Mouse (Mus musculus): Measurements from ENCODE around the gene Gm37240. TPM values are rescaled to one million over a fixed set of nuclear protein-coding genes. Genes with fewer than 3 reads are reported as not detected.

Gene Gm37240
- polyA plus RNA-seq, 1 experiment from 2014 or later: 7.2 TPM

DNA sequence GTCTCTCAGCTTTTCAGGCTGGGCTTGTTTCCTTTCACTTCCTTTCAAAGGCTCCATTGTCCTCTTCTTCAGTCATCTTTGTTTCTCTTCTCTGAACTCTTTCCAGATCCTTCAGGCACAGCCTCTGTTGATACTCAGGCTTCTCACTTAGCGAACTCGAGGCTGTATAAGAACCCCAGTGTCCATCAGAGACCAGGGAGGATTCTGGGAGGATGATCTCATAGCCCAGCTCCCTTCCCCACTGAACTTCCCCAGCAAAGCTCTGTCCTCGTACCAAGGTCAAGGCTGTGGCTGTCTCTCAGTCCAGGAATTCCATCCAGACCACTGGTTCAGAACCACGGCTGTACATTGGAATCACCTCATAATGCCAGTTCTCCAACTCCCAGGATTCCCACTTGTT lies 1239.7 kb downstream of the Gm37240 start:
- Histone ChIP-seq H3K36me3 (no peaks in the 10 kb centered on the region), H3K9ac (no peak overlapping the region), H3K27me3 (replicated peaks) (no peaks in the 10 kb centered on the region), H3K4me2 (0 out of 2 replicates have a peak overlapping the region, but pooled peaks have one; percentile 16), H3K4me1 (peaks cover 13% of the 10 kb centered on the region), H3K27ac (replicated peaks) (peak overlapping the region; percentile 48), H3K9me3 (no peaks in the 10 kb centered on the region), H3K4me3 (no peak overlapping the region)
- ATAC-seq (ENCODE audit: extremely low read depth, insufficient number of reproducible peaks, low FRiP score, low TSS enrichment): 0 out of 2 replicates have a peak, but pooled peaks have one; percentile 38
- 27% methylated on average over 4 of the region's 4 CpGs for WGBS

DNA sequence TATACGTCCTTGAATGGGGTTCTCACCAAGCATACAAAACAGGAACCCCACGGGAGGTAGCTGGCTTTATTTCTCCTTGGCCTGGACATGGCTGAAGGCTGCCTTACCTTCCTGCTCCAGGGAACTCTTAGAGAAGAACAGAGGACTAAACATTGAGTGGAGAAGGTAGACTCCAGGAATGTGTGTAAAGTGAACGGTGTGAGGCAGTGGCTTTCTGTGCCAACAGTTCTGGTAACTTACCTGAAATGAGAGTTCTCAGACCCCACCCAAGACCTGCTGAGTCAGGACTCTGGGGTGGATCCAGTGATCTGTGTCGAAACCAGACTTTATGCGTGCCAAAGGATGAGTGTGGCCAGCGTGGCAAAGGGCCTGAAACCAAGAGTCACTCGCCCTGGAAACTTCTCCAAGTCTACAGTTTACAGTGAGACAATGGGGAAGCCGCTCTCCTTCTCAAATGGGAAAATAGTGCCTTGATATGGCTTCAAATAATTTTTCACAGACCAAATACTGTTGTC lies 1240.9 kb downstream of the Gm37240 start:
- H3K4me2 ChIP-seq: no peak overlapping the region
- H3K9me3 ChIP-seq: no peaks in the 10 kb centered on the region
- WGBS: 80% methylated on average over 8 of the region's 8 CpGs
- no peaks in the 10 kb centered on the region for H3K36me3 ChIP-seq
- peaks cover 7% of the 10 kb centered on the region for H3K4me1 ChIP-seq
- H3K27me3 ChIP-seq (replicated peaks): no peaks in the 10 kb centered on the region
- no peak overlapping the region for H3K27ac ChIP-seq (replicated peaks)
- no peak overlapping the region for H3K9ac ChIP-seq
- ATAC-seq (ENCODE audit: extremely low read depth, insufficient number of reproducible peaks, low FRiP score, low TSS enrichment): no peak
- H3K4me3 ChIP-seq: no peak overlapping the region

DNA sequence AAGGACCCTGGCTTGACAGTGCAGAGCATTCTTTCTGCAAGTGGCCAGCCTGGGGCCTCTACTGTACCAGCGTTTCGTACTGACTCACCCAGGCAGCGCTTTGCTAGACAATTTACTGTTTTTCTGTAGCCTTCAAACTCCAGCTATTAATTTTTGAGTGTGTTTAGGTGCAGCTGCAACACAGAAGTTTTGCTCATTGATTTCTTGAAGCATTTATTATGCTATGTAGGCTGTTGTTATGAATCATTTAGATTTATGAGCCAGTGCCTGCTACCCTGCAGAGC lies 1241.4 kb downstream of the Gm37240 start:
- no peak overlapping the region for H3K4me3 ChIP-seq
- H3K4me2 ChIP-seq: no peak overlapping the region
- H3K27ac ChIP-seq (replicated peaks): no peak overlapping the region
- H3K9me3 ChIP-seq: no peaks in the 10 kb centered on the region
- H3K27me3 ChIP-seq (replicated peaks): no peaks in the 10 kb centered on the region
- H3K4me1 ChIP-seq: peaks cover 7% of the 10 kb centered on the region
- no peak overlapping the region for H3K9ac ChIP-seq
- no peak for ATAC-seq (ENCODE audit: extremely low read depth, insufficient number of reproducible peaks, low FRiP score, low TSS enrichment)
- no peaks in the 10 kb centered on the region for H3K36me3 ChIP-seq
- 89% methylated on average over 3 of the region's 3 CpGs for WGBS

DNA sequence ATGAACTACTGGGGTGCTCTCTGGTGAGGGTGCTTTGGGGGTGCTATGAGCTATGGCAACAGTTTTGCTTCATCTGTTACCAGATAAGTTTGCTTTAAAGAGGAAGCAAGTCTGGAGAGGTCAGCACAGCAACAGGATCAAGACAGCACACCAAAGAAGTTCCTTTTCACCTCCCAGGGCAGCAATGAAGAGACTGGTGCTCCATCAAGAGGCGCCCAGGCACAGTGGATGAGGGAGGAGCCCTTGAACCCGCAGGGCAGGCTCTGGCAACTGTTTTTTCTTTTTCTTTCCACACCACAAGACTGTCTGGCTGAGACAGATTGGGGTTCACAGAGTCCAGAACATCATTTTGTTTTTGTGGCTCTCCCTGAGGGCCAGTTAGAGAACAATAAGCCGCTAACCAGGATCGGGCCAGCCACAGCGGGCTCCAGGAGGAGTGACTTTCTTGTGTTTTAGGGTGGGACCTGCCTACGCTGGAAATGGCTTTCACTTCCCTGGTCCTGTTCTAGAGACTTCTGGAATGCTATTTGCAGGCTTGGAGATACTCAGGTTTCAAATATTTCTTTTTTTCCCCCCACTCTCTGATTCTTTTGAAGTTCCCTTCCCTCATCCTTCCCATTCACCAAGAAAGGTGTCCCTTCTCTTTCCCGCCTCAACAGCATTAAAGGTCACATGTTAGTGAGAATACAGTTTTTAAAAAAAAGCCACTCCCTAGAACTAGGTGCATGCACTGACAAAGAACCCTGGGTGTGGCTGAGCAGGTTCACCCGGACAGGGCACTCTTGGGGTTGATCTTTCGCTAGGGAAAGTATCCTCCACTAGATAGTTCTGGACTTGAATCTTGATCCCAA lies 1241.9 kb downstream of the Gm37240 start:
- no peak overlapping the region for H3K9ac ChIP-seq
- no peak overlapping the region for H3K4me3 ChIP-seq
- H3K36me3 ChIP-seq: no peaks in the 10 kb centered on the region
- no peaks in the 10 kb centered on the region for H3K27me3 ChIP-seq (replicated peaks)
- no peak for ATAC-seq (ENCODE audit: extremely low read depth, insufficient number of reproducible peaks, low FRiP score, low TSS enrichment)
- no peak overlapping the region for H3K27ac ChIP-seq (replicated peaks)
- H3K4me1 ChIP-seq: peaks cover 12% of the 10 kb centered on the region
- no peaks in the 10 kb centered on the region for H3K9me3 ChIP-seq
- no peak overlapping the region for H3K4me2 ChIP-seq
- whole genome bisulfite sequencing: 73% methylated on average over 9 of the region's 9 CpGs

DNA sequence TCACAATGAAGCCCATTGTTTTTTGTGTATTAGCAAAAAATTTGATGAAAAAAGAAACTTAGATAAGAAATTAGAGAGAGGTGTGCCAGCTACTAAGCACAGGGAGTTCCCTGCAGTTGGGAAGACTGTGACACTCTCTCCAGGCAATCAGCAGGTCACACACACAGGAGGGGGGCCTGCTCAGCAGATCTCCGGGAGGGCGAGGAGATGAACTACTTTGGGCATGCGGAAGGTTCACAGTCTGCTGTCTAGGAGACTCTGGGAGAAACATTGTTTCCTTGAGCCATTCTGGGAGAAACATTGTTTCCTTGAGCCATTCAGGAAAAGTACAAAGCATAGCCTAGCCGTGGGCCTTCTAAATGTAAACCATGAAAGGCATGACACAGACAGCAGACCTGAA lies 1244.4 kb downstream of the Gm37240 start:
- no peak overlapping the region for H3K9ac ChIP-seq
- H3K4me3 ChIP-seq: no peak overlapping the region
- H3K27ac ChIP-seq (replicated peaks): no peak overlapping the region
- ATAC-seq (ENCODE audit: extremely low read depth, insufficient number of reproducible peaks, low FRiP score, low TSS enrichment): no peak
- no peaks in the 10 kb centered on the region for H3K36me3 ChIP-seq
- no peaks in the 10 kb centered on the region for H3K27me3 ChIP-seq (replicated peaks)
- H3K4me2 ChIP-seq: no peak overlapping the region
- H3K9me3 ChIP-seq: no peaks in the 10 kb centered on the region
- WGBS: 52% methylated on average over 4 of the region's 4 CpGs
- peaks cover 33% of the 10 kb centered on the region for H3K4me1 ChIP-seq

DNA sequence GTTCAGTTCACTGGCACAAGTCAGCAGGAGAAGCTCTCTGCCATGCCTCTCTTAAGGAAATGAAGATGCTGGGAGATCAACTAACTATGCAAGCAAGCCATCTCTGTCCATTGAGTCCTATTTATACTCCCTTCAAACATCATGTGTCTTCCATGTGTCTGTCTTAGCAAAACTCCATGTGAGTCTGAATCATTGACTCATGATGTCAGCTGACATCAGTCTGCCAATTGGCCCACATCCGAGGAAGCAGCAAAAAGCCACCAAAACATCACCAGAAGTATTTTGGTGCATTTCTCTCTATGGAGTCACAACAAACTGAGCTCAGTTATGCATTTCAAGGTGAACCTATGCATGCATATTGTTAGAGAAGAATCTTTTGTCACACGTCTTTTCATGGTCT lies 1245.9 kb downstream of the Gm37240 start:
- WGBS: 72% methylated on average over 2 of the region's 2 CpGs
- Histone ChIP-seq H3K4me2 (no peak overlapping the region), H3K27me3 (replicated peaks) (no peaks in the 10 kb centered on the region), H3K27ac (replicated peaks) (no peak overlapping the region), H3K4me3 (no peak overlapping the region), H3K9me3 (no peaks in the 10 kb centered on the region), H3K9ac (no peak overlapping the region), H3K36me3 (no peaks in the 10 kb centered on the region), H3K4me1 (peaks cover 38% of the 10 kb centered on the region)
- ATAC-seq (ENCODE audit: extremely low read depth, insufficient number of reproducible peaks, low FRiP score, low TSS enrichment): no peak

DNA sequence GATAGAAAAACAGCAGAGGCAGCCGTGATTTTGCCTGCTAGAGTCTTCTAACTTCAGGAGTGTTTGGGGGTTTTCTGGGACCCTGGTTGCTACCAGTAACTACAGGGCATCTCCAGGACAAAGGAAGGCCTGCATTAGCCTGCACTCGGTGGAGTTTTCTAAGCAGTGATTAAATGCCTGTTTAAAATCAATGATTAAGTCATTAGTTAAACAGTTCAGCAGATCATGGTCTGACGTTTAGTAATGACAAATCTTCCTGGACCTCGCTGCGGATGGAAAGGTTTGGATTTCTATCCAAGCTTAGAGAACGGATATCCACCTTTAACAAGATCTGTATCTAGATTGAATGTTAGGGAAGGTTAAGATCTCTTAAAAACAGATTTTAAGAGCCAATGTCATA lies 1246.8 kb downstream of the Gm37240 start:
- no peaks in the 10 kb centered on the region for H3K9me3 ChIP-seq
- H3K4me2 ChIP-seq: no peak overlapping the region
- no peak for ATAC-seq (ENCODE audit: extremely low read depth, insufficient number of reproducible peaks, low FRiP score, low TSS enrichment)
- H3K4me3 ChIP-seq: no peak overlapping the region
- no peak overlapping the region for H3K27ac ChIP-seq (replicated peaks)
- no peak overlapping the region for H3K9ac ChIP-seq
- no peaks in the 10 kb centered on the region for H3K36me3 ChIP-seq
- WGBS: 62% methylated on average over 6 of the region's 6 CpGs
- peaks cover 38% of the 10 kb centered on the region for H3K4me1 ChIP-seq
- no peaks in the 10 kb centered on the region for H3K27me3 ChIP-seq (replicated peaks)

DNA sequence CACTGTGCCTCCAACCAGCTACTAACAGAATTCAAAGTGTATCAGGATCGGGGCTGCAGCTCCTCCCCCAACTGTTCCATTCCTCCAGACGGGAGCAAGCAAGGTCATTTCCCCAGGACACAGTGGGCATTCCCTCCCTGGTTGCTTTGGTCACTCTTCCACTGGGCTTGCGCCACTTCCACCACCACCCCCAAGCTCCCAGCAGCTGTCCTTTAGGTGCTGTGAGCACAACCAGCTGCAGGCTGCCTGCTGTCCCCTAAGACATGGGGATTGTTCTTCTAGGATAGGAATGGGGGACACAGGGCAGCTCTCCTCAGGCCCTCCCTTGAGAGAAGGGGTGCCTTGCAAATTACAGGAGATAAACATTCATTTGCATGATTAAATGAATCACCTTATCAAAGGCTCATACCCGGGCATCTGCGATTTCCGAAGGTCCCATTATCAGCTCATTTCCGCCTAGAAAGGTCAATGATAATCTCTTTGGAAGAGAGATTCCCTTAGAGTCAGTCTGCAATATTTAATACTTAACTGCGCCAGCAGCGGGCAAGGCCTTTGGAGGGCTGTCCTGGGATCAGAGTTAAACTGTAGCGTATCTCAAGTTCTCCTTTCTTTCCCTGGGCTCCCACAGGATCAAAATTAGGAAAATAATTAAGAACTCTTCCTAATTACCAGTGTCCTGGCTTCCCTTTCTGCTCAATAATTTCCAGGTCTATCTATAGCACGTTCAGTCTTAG lies 1247.4 kb downstream of the Gm37240 start:
- H3K4me2 ChIP-seq: no peak overlapping the region
- ATAC-seq (ENCODE audit: extremely low read depth, insufficient number of reproducible peaks, low FRiP score, low TSS enrichment): no peak
- H3K4me1 ChIP-seq: peaks cover 38% of the 10 kb centered on the region
- H3K4me3 ChIP-seq: no peak overlapping the region
- H3K27me3 ChIP-seq (replicated peaks): no peaks in the 10 kb centered on the region
- no peaks in the 10 kb centered on the region for H3K9me3 ChIP-seq
- no peak overlapping the region for H3K27ac ChIP-seq (replicated peaks)
- WGBS: 29% methylated on average over 11 of the region's 11 CpGs
- H3K36me3 ChIP-seq: no peaks in the 10 kb centered on the region
- H3K9ac ChIP-seq: no peak overlapping the region

DNA sequence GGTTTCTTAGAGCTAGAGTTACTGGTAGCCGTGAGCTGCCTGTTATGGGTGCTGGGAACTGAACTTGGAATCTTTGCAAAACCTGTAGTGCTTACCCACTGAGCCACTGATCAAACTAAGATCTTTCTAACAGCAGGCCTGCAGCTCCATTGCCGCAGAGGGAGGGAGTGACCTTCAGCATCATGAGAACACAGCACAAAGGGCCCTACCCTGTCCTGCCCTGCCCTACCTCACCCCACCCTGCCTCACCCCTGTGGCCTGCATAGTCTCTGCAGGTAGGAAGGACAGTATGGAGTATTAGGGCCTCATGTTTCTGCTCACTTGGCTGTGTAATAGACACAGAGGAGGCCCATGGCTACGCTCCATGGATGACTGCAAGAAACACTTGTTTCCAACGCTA lies 1248.5 kb downstream of the Gm37240 start:
- H3K9me3 ChIP-seq: no peaks in the 10 kb centered on the region
- no peaks in the 10 kb centered on the region for H3K36me3 ChIP-seq
- H3K4me1 ChIP-seq: peaks cover 38% of the 10 kb centered on the region
- no peaks in the 10 kb centered on the region for H3K27me3 ChIP-seq (replicated peaks)
- H3K9ac ChIP-seq: no peak overlapping the region
- no peak for ATAC-seq (ENCODE audit: extremely low read depth, insufficient number of reproducible peaks, low FRiP score, low TSS enrichment)
- 69% methylated on average over 4 of the region's 4 CpGs for WGBS
- H3K27ac ChIP-seq (replicated peaks): no peak overlapping the region
- no peak overlapping the region for H3K4me3 ChIP-seq
- H3K4me2 ChIP-seq: no peak overlapping the region

DNA sequence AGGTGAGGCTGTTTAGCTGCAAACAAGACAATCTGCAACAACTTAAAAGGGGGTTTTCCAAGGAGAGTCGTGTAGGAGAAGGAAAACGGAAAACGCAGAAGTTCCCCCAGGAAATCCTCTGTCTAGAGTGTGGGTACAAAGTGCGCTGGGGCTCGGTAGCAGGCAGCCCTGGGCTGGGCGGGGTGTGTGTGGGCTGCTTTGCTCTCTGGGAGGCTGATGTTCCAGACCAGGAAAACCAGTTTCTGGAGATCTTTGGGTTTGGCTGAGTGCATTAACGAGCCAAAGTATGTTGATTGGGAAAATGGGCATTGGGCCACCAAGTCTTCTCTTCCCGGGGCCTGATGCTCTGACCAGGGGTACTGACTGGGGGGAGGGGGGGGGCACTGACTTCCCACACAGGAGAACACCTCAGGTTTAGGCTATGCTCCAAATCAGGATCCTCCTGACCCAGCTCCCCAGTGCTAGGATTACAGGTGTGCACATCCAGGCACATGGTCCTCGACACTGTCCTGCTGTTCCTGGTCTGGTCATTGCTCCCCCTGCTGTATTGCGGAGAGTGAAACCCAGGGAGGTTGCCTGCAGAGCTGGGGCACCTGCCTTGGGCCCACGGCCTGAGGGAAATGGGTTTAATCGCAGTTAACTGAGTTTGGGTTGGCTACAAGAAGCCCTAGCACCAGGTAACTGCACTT lies 1249.3 kb downstream of the Gm37240 start:
- H3K4me2 ChIP-seq: no peak overlapping the region
- 52% methylated on average over 12 of the region's 12 CpGs for WGBS
- H3K27me3 ChIP-seq (replicated peaks): no peaks in the 10 kb centered on the region
- H3K9ac ChIP-seq: 0 out of 2 replicates have a peak overlapping the region, but pooled peaks have one; percentile 1
- no peaks in the 10 kb centered on the region for H3K9me3 ChIP-seq
- no peak for ATAC-seq (ENCODE audit: extremely low read depth, insufficient number of reproducible peaks, low FRiP score, low TSS enrichment)
- peaks cover 38% of the 10 kb centered on the region for H3K4me1 ChIP-seq
- H3K36me3 ChIP-seq: no peaks in the 10 kb centered on the region
- no peak overlapping the region for H3K4me3 ChIP-seq
- H3K27ac ChIP-seq (replicated peaks): no peak overlapping the region

DNA sequence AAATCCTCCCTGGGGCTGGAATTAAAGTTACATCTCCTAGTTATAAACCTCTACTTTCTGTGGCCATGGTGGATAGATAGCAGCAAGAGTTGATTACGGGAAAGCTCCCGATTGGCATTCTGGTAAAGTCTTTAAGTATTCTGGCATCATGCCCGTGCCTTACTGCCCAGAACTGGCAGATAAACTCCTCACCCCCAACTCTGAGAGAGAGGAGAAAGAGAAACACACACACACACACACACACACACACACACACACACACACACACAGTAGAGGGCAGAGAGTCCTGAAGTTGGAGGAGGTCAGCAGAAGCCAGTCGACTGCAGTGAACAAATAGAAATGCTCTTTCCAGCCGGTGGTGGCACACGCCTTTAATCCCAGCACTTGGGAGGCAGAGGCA lies 1250.2 kb downstream of the Gm37240 start:
- Histone ChIP-seq H3K4me1 (peaks cover 38% of the 10 kb centered on the region), H3K36me3 (no peaks in the 10 kb centered on the region), H3K4me3 (no peak overlapping the region), H3K27me3 (replicated peaks) (no peaks in the 10 kb centered on the region), H3K9ac (no peak overlapping the region), H3K4me2 (no peak overlapping the region), H3K9me3 (no peaks in the 10 kb centered on the region), H3K27ac (replicated peaks) (peak overlapping the region; percentile 72)
- no peak for ATAC-seq (ENCODE audit: extremely low read depth, insufficient number of reproducible peaks, low FRiP score, low TSS enrichment)
- 44% methylated on average over 6 of the region's 6 CpGs for WGBS
